Mouse (Mus musculus) gastrocnemius, postnatal 36 days (tissue): ENCODE measurements around the gene Arid5a. TPM values are rescaled to one million over a fixed set of nuclear protein-coding genes. Genes with fewer than 3 reads are reported as not detected.

Source experiments
- microRNA-seq, 2 experiments: library from miRNA; unstranded; fragments of <30 nt; microRNA quantifications; one replicate each; pipeline ENCODE4 v1.2.0; 2021
- total RNA-seq, 2 experiments: library from RNA; stranded (reverse); gene quantifications; 2 replicates each; pipeline ENCODE4 v1.2.3; 2021

Gene Arid5a
- total RNA-seq, 2 experiments from 2014 or later = 10.7 to 11.8 TPM

Small RNAs within 50 kb of the gene (microRNA-seq; reads per million reads assigned to microRNA genes)
- 0 reads per million in 2 experiments for gene Mir6898

Other genes starting within 250 kb of the Arid5a start
- gene Hs6st1, start 239.3 kb upstream of the Arid5a start, total RNA-seq = 10 to 100 TPM; 18.4 to 22.2 TPM
- gene Uggt1, start 63.0 kb upstream of the Arid5a start, total RNA-seq = 10 to 100 TPM; 18.2 to 24.1 TPM
- gene Neurl3, start 33.1 kb upstream of the Arid5a start, total RNA-seq = under 1 TPM; 0.31 to 0.72 TPM
- gene Kansl3, start 61.4 kb downstream of the Arid5a start, total RNA-seq = 10 to 100 TPM; 36.1 to 39.1 TPM
- not detected for gene Fer1l5, start 64.6 kb downstream of the Arid5a start, total RNA-seq
- gene Lman2l, start 137.5 kb downstream of the Arid5a start, total RNA-seq = 10 to 100 TPM; 16.5 to 19.0 TPM
- 1 to 10 TPM; 7.0 to 7.1 TPM for gene Cnnm4, start 163.9 kb downstream of the Arid5a start, total RNA-seq
- gene Cnnm3, start 204.1 kb downstream of the Arid5a start, total RNA-seq = 10 to 100 TPM; 10.8 to 12.2 TPM
- 1,000 to 10,000 TPM; 2,677 to 2,859 TPM for gene Ankrd23, start 229.2 kb downstream of the Arid5a start, total RNA-seq
- gene Gm42417, start 231.7 kb downstream of the Arid5a start, total RNA-seq = 1,000 to 10,000 TPM; 1,257 to 1,260 TPM
- 1 to 10 TPM; 7.8 to 8.5 TPM for gene Ankrd39, start 239.7 kb downstream of the Arid5a start, total RNA-seq